Mouse (Mus musculus): ENCODE measurements around the gene Mgat5. TPM values are rescaled to one million over a fixed set of nuclear protein-coding genes. Genes with fewer than 3 reads are reported as not detected.

Gene Mgat5
- total RNA-seq, 2 experiments from 2014 or later = 18.3 to 21.4 TPM

DNA sequence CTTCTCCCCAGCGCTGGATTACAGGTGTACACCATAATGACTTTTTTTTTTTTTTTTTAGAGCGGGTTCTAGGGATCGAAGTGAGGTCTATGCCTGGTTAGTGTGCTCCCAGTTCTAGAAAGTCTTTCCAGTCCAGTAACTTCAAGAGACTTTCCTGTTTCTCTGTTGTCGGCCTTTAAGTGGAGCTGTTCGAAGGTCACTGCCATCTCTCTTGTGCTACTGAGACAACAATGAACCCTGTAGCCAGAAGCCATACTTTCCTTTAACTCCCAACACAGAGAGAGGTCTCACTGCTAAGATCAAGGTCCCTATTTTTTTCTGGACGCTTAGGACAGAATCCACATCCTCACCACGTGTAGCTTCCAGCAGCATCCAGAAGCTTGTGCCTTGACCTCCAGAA lies 13.4 kb downstream of the Mgat5 start:
- no peak for DNase-seq

DNA sequence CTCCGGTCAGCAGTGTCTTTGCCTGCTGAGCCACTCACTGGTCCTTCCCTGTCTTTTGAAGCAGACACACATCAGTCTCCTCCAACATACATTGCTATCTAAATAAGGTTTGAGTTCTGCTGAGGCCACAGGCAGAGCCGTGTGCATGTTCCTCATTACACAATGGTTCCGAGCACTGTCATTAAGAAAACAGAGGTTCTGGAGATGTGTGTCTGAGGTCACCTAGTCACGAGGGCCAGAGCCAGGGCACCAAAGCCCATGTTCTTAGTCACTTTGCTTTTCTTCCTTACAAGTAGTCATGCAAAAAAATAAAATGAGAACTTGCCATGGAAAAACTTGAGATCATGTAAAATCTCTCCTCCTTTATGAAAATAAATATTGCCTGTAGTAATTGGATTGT lies 14.3 kb downstream of the Mgat5 start:
- DNase-seq = no peak

DNA sequence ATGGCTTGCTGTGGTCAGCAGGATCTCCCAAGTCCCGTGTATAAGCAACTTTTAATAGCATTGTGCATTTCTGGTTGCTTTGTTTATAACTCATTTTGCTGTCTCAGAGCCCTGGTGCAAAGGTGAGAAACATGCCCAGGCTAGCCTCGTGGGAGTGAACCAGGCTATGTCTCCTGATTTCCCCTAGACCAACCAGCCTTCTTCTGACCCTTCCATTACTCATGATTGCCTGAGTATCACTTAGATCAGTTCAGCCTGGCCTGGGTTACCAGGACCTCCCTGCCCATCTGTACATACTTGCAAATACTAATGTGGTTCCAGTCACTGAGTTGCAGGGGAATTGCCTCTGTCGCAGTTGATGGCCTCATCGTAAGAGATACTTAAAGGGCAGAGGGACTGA lies 14.8 kb downstream of the Mgat5 start:
- DNase-seq = no peak

DNA sequence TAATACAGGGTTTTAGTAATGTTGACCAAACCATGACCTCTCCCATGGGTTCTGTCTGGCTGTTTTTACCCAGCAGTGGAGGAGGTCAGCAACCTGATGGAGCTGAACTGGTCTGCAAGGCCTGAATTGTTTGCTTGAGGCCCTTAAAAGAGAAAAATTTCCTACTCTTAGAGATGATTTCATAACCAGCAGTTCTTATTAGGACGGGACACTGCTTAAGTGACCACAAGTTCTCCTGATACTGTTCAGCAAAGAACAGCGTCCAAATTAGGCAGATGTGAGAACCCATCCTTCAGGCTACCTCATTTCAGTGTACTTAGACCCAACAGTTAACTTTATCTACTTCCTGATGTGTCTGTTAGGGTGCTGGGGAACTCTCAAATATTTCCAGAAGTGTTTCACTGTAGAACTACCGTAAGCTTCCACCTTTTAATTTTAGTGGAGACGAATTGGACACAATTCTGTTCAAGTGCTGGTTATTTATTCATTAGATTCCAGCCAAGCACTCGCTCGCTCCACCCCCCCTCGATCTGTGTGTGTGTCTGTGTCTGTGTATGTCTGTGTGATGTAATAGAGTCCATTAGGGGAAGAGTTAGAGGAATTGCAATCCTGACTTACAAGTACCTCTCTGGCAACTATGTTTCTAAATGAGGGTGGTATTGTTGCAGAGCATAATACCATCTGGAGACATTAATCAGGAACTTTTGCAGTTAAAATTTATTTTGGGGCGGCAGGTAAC lies 17.4 kb downstream of the Mgat5 start:
- DNase-seq = no peak

DNA sequence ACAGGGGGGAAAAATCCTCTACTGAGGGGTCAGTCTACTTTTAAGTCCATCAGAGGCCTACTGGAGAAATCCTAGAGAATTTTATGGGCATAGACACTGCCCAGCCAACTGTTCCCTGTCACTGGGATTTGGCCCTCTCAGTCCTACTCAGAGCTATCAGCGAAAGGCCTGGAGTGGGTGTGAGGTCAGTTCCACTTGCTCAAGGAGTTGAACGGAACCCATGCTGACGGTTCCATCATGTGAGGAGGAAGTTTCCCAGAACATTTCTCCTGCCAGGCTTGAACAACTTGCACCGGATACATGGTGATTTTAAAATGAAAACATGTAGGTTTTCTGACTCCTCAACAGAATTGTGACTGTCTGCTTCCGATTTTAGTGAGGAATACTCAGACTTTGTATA lies 20.2 kb downstream of the Mgat5 start:
- no peak for DNase-seq

DNA sequence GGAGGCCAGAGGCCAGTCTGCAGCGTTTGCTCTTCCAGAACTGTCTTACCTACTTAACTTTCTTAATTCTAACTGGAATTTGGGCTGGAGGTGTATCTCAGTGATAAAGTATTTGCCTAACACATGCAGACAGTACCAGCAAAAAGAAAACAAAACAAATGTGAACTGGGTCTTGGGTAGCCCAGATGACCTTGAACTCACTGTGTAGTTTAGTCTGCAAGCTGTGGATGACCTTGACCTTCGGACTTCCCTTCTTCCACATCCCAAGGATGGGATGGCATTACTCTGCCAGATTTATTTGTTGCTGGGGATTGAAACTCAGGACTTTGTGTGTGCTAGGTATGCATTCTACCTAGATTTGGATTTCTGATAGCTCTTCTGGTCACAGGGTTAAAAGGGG lies 24.2 kb downstream of the Mgat5 start:
- no peak for DNase-seq

DNA sequence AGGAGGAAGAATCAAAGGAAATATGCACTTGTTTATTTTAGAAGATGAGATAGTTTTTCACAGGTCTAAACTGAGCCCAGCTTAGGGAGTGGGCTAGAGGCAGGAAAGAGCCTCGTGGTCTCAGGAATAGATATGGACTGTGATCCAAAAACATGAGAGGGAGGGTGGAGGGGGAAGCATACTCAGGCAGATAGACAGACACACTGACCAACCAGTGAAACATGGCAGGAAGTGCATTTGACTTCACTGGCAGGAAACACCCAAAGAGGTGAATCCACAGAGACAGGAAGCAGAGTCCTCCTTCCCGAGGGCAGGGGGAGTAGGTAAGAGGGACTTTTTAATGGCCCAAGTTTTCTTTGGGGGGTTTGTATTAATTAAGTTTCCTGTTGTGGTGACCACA lies 25.7 kb downstream of the Mgat5 start:
- no peak for DNase-seq

DNA sequence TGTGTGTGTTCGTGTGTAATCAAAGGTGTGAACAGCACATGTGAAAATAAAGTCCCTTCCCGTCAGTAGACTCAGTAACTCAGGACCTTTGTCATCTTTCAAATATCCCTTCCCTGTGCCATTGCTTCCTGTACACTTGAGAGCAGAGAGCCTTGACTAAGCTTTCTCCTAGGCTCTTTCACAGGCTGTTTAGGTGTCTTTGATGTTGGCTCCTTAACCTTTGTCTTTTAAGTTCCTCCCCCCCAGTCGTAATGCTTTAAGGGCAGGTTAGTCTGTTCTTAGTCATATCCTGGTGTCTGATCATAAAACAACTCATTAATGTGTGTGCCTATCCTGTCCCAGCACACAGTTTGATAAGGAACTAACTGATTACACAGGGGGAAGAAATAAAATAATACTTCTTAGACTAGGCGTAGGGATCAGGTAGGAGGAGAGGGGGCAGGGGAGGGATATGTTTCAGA lies 28.4 kb downstream of the Mgat5 start:
- no peak for DNase-seq

DNA sequence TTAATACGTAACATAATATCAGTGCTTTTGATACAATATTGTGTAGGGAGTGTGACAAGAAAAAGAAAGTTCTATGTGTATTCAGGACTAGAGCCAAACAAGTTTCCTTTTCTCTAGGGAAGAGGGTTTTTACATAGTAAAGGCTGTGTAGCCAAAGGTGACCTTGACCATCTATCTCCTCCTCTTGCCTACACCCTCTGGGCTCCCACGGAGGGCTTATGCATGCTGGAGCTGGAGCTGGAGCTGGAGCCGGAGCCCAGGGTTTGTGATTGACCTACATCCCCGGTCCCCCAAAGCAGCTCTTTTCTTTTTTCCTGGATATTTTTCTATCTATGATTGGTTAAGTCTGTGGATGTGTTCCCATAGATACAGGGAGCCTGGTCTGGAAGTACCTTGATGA lies 30.3 kb downstream of the Mgat5 start:
- no peak for DNase-seq

DNA sequence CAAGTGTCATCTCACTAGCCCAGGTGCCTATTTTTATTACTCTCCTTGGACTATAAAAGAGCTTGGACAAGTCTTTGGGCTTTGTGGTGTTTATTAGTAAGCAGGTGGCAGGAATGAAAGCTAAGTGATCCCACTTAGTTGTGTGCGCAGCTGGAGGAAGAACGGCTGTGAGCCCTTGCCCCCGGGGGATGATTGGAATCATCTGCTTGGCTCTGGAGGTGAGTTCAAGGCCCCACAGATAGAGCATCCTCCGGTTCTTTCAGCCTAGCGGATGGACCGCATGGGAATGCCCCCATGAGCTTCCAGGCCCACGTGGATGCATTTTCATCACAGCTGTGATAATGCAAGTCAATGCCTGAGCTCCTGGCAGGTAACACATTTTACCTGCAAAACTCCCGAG lies 31.6 kb downstream of the Mgat5 start:
- no peak for DNase-seq

DNA sequence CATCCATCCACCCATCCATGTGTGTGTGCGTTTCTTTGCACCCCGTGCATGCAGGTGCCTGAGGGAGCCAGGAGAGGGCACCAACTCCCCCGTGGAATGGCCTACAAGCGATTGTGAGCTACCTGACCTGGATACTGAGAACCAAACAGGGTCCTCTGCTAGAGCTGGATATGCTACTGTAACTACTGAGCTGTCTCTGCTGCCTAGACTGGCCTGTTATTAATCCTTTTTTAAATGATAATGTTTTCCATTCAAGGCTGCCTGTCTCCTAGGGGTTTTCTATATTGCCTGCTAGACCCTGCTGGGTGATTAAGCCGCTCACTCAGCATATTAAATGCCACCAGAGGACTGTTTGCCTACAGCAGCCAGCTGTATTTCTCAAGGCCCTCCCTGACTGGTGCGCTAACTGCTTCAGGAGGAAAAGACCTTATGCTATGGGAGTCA lies 34.1 kb downstream of the Mgat5 start:
- no peak for DNase-seq

DNA sequence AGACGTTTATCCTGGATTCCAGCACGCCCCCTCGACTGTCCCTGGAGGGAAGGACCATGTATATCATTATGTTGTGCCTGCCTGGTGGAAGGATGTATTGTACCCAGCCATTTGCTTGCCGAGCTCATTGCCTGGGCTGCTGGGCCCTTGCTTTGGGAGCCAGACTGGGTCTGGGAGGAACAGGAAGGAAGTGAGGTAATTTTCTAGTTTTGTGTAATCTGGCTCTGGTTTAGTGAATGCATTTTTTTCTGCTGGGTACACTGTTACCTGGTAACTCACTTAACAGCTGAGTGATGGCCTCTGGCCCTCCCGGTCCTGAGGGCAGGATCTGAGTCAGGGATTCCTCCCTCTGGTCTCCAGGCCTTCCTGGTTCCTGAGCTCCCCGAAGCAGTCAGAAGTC lies 35.1 kb downstream of the Mgat5 start:
- DNase-seq = peak; percentile 44

DNA sequence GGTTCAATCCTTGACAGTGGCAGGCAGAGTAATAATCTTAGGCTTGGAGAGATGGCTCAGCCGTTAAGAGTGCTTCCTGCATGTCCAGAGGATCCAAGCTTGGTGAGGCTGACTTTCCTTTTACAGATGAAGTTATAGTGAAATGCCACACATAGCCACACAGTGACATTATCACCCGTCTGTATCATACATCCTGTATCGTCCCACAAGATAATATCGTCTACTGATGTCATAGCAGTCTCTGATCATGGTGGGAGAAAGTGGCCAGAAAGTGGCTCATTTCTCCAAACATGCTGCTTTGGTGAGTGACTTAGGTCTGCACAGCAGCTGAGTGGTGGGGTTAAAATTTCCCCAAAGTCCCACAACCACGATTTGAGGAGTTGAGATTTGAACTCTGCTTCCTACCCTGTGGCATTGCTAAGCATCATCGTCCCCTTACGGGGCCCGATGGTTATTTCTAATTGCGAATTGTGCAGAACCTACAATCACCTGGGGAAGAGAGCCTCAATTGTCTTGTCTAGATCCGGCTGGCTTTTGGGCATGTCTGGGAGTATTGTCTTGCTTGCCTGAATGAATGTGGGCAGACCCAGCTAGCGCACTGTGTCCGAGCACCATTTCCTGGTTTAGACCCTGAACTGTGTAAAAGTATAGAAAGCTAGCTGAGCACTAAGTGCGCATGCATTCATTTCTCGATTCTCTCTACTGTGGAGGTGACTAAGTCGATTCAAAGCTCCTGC lies 37.5 kb downstream of the Mgat5 start:
- DNase-seq = no peak

DNA sequence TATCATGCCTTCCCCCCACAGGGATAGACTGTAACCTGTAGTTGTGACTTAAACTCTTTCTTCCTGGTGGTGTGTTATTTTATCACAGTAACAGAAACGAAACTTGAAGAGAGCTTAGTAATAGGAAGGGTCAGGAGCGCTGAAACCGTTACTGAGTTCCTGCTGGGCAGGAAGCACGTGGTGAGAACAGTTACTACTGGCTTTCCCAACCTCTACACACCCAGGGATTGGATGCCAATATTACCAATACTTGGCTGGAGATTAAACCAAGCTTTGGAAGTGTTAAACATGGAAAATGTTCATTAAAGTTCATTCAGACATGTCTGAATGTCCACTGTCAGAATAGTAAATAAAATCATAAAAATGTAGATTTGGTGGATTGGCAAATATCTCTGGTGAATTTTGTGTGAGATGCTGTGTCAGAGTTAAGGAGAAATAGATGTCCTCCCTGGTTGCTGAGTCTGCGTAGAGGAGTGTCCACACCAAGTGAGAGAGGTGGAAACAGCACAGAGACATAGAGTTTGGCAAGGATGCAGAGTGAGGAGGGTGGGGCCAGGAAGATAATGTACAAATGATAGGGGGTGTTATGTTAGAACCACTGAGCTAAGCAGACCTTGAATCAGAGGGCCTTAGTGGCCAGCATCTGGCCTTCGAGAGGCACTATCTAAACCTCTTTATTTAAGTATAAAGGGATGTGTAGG lies 38.2 kb downstream of the Mgat5 start:
- DNase-seq = no peak

DNA sequence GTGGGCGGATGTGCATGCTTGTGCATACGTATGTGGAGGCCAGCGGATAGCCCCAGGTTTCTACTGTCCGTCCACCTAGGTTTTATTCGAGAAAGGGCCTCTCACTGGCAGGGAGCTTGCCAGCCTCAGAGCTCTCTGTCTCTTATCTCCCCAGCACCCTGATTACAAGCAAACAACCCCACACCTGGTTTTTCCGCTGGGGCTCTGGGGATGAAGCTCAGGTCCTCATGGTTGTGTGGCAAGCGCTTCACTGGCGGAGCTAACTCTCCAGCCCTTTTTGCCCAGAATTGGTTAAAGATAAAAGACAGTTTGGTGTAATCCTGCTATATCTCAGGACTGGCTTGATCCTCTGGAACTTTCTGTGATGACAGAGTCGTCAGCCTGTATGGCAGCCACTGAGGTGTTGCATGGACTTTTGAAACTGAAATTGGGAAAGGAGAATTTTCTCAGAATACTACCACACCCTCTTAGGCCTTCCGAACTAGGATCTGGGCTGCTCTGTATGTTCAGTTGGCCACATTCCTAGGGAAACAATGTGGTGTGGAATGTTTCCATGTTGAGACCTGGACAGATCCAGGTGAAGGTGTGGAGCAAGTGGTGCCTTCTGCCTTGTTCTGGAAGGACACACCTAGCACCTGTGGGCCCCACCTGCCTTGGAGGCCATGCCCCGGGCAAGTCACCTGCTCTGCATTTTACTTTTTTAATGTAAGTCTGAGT lies 39.4 kb downstream of the Mgat5 start:
- no peak for DNase-seq

DNA sequence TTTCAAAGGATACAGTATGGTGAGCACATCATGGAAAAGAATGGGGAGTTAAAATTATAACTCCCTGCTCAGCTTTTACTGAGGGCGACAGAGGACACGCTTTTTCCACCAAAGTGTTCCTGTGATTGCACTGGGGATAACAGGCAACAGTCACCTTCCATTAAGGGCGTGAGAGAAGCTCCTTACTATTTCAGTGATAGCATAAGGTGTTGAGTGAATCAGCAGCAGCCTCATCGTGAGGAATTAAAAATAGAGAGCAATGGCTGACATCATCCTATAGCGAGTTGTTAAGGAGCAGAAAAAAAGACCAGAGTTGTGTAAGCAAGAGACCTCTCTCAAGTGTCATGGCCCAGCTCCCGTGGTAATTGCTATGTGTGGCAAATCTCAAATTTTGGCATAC lies 41.3 kb downstream of the Mgat5 start:
- DNase-seq = no peak

DNA sequence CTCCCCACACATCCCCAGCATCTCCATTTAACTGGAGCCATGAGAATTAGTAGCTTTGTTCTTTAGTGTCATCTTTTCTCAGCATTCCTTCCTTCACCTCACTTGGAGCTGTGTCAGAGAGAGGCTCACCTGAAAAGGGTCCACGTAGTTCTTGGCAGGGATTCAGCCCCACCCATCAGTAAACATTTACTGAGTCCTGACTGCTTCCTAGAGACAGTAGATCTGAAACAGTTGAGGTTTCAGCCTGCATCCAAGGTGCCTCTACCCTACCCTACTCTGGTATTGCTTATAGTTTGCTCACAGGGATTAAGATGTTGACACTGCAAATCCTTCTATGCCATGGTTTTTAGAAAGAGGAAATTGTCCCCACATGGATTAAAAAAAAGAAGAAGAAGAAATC lies 43.6 kb downstream of the Mgat5 start:
- DNase-seq = no peak

DNA sequence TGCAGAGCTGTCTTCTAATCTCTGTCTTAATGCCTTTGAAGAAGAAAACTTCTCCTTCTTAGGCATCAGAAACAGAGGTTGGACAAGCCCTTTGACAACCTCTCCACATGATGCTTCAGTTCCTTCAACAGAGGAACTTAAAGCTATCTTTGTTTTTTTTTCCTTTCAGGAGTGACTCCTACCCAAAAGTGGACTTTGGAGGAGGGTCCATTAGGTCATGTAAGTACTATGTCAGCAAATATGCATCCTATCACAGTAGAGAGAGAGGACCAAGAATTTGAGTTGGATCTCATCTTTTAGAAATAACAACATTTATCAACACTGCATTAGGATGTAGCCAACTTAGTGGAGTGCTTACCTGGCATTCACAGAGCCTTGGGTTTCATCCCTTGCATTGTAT lies 44.8 kb downstream of the Mgat5 start:
- DNase-seq = no peak

DNA sequence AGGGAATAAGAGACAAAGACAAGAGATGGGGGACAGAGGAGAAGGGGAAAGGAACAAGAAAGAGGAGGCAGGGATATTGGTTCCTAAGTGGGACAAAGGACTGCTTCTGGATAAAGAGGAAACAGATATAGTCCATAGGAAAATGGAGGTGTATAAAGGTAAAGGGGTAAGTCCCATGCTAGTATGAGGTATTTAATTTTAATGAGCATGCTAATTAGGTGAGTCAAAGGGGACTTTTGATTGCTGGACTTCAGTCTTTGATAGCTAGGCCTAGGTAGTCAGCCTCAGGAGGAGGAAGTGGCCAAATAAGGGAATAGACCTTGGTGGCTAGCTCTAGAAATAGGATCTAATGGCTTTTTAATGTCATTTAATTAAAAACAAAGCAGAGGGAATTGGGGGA lies 45.5 kb downstream of the Mgat5 start:
- no peak for DNase-seq

DNA sequence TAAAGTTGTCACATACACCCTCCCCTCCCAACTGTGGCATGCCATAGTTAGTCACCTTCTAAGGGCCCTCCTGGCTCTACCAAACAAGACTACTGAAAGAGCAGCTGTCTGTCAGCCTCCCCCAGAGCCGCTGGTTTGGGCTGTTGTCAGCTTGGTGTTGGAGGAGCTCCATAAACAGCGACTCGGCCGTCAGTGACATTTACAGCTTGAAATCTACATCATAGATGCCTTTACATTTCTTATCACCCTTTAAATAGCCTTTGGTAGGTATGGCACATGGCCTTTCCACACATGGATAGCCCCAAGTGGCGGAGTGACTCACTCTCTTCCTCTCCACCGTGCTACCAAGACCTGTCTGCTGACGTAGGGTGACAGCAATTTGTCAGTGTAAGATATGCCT lies 46.9 kb downstream of the Mgat5 start:
- no peak for DNase-seq

DNA sequence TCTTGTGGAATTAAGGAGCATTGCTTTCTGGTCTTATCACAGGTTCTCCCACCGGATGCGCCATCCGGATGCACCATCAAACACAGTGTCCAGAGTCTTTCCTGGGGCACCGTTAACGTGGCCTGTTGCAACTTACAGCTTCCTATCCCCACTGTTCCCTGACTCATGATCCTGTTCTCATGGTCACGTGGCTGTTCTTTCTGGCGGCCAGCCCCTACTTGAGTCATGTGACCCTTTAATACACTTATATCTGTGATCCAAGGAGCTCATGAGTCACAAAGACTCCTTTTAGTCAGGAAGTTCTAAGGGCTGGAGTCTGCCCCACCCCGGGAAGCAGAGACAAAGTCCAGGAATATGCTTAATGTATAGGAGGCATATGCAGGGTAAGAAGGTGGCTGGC lies 52.2 kb downstream of the Mgat5 start:
- DNase-seq = no peak

DNA sequence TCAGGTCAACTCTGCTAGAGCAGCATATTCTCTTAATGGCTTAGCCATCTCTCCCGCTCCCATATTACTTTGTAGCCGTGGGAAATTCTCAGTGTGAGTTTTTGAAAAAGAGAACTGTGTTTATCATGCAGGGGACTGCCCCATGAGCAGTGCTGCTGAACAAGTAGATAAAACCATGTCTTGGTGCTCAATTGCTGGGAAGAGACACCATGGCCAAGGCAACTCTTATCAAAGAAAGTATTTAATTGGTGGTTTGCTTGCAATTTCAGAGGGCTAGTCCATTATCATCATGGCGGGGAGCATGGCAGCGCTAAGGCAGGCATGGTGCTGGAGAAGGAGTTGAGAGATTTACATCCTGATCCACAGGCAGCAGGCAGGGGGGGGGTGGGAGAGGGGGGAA lies 54.9 kb downstream of the Mgat5 start:
- DNase-seq = no peak

DNA sequence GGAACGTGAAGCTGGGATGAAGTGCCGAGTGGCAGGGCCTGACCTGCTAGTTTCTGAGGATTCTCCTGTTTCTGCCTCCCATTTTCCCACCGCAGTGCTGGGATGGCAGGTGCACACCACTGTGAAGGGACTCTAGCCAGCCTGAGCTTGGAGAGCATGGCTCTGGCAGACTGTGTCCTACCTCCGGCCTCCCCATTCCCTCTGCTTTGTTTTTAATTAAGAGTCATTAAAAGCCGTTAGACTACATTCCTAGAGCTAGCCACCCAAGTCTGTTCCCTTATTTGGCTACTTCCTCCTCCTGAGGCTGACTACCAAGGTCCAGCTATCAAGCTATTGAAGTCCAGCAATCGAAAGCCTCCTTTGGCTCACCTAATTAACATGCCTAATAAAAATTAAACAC lies 56.2 kb downstream of the Mgat5 start:
- DNase-seq = no peak
